Mouse (Mus musculus) stomach, postnatal 0 days (tissue): ENCODE measurements around the gene Fanca.

Experiments
- CTCF ChIP-seq: IDR thresholded peaks from 2 replicates; pipeline ENCODE4 v1.5.1; 2016; ENCODE audit warnings: antibody characterized with exemption, low read depth, mild to moderate bottlenecking, moderate library complexity
- EP300 ChIP-seq: optimal IDR thresholded peaks from 2 replicates; pipeline ENCODE3; 2016; ENCODE audit warnings: antibody characterized with exemption

- no peak for TF ChIP-seq CTCF
- no peak for TF ChIP-seq EP300
These were observed 64.8 kb downstream of the Fanca start for GRCm38 (mm10) chr8:123253451-123254098.
